Mouse (Mus musculus) hindbrain, embryonic 12.5 days (tissue): ENCODE results near the gene Olfr90. TPM values are rescaled to one million over a fixed set of nuclear protein-coding genes. Genes with fewer than 3 reads are reported as not detected.

Experiments used
- ATAC-seq: fragments of 200-750 bp; cut with Nextera tagmentation; 2 replicates; pipeline ENCODE4 v1.8.0; 2017; ENCODE audit warnings: moderate TSS enrichment; ENCODE audit not compliant: low FRiP score
- H3K27ac ChIP-seq: fragments of 300-500 bp; sonication (generic); 2 replicates; pipeline ENCODE4 v1.5.1; 2016; ENCODE audit warnings: mild to moderate bottlenecking
- H3K27me3 ChIP-seq: fragments of 300-500 bp; sonication (generic); 2 replicates; pipeline ENCODE4 v1.6.1; 2016; ENCODE audit warnings: mild to moderate bottlenecking
- H3K36me3 ChIP-seq: fragments of 300-500 bp; sonication (generic); 2 replicates; pipeline ENCODE4 v1.6.1; 2016; ENCODE audit warnings: mild to moderate bottlenecking
- H3K4me1 ChIP-seq: fragments of 300-500 bp; sonication (generic); 2 replicates; pipeline ENCODE4 v1.6.1; 2016
- H3K4me2 ChIP-seq: fragments of 300-500 bp; sonication (generic); replicated peaks from 2 replicates; pipeline ENCODE4 v1.6.1; 2016; ENCODE audit warnings: mild to moderate bottlenecking
- H3K4me3 ChIP-seq: fragments of 300-500 bp; sonication (generic); 2 replicates; pipeline ENCODE4 v1.5.1; 2016; ENCODE audit warnings: mild to moderate bottlenecking
- H3K9ac ChIP-seq: fragments of 300-500 bp; sonication (generic); 2 replicates; pipeline ENCODE4 v1.6.1; 2016; ENCODE audit warnings: mild to moderate bottlenecking, moderate library complexity
- H3K9me3 ChIP-seq: fragments of 300-500 bp; sonication (generic); replicated peaks from 2 replicates; pipeline ENCODE4 v1.6.1; 2016; ENCODE audit warnings: mild to moderate bottlenecking
- whole genome bisulfite sequencing: fragments of 180-500 bp; shearing (Covaris S2); methylation state at CpG from one replicate; pipeline ENCODE4 v1.1.7; 2016; 5-methylcytosine and 5-hydroxymethylcytosine counted together
- polyA plus RNA-seq: library from polyadenylated mRNA; unstranded; fragments of >200 nt; fragmentation: Nextera tagmentation; extraction: Ambion mirVana; gene quantifications from 2 replicates; pipeline ENCODE4 v1.2.1, GENCODE M21; 2016

The Olfr90 gene
- polyA plus RNA-seq, 1 experiment from 2014 or later = 0.18 TPM

DNA sequence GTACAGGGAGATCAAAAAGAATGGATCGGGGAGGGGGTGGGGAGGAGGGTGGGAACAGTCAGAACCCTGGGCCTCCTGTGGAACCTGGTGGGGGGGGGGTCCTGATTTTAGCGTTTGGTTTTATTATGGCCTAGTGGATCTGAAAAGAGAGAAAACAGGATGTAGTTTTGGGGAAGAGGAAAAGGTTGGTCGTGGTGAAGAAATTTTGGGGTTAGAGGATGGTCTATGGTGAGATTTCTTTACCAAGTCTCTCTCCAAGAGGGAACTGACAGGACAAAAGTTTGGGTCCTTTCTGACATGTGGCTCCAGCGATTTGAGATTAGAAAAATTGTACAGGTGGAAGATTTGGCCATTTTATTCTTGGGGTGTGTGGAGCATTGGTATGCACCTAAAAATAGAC is 36.6 kb downstream of the Olfr90 start:
- Histone ChIP-seq H3K9ac (peak overlapping the region; percentile 81; the same call in 1 of the 2 replicates), H3K4me3 (peak overlapping the region; percentile 55; the same call in 1 of the 2 replicates), H3K4me1 (peaks cover 50% of the 10 kb centered on the region), H3K9me3 (no peaks in the 10 kb centered on the region), H3K27ac (no peak overlapping the region), H3K4me2 (peak overlapping the region; percentile 69), H3K36me3 (peaks cover 35% of the 10 kb centered on the region), H3K27me3 (peaks cover 6% of the 10 kb centered on the region)
- ATAC-seq = no peak
- 41% methylated on average over 4 of the region's 4 CpGs for WGBS

DNA sequence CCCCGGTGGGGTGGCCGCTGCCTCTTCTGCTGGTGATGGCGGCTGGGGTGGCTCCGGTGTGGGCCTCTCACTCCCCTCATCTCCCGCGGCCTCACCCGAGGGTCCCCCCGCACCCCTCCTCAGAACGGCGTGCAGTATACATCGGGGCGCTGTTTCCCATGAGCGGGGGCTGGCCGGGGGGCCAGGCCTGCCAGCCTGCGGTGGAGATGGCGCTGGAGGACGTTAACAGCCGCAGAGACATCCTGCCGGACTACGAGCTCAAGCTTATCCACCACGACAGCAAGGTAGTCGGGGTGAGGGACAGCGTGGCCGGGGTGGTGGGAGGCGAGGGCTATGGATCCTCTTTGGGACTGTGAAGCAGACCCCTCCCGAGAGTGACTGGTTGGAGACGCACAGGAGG is 37.4 kb downstream of the Olfr90 start:
- peak overlapping the region; percentile 69 for H3K4me2 ChIP-seq
- H3K4me1 ChIP-seq = peaks cover 49% of the 10 kb centered on the region
- peak overlapping the region; percentile 24 for H3K27ac ChIP-seq
- no peaks in the 10 kb centered on the region for H3K9me3 ChIP-seq
- peaks cover 6% of the 10 kb centered on the region for H3K27me3 ChIP-seq
- ATAC-seq = peak; percentile 47
- H3K4me3 ChIP-seq = peak overlapping the region; percentile 55
- WGBS = 3% methylated on average over 27 of the region's 27 CpGs
- peaks cover 27% of the 10 kb centered on the region for H3K36me3 ChIP-seq
- peak overlapping the region; percentile 81 for H3K9ac ChIP-seq

DNA sequence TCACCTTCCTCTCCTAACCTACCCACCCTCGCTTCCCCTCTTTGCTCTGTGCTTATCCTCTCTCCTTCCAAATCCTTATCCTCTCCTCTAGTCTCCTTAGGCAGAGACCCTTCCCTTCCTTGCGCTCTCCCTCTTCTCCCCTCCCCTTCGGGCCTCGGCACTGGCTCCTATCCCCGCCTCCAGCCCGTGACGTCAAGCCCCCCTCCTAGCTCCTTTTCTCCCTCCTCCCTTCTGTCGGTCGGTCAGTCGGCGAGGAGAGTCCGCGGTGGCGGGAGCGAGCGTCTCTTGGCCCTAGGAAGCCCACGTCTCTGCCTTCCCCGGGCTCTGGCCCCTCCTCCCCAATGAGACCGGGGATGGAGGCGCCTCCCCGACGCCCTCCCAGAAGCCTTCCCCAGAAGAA is 37.9 kb downstream of the Olfr90 start:
- 0% methylated on average over 22 of the region's 22 CpGs for WGBS
- Histone ChIP-seq H3K4me3 (peak overlapping the region; percentile 55), H3K9me3 (no peaks in the 10 kb centered on the region), H3K36me3 (peaks cover 22% of the 10 kb centered on the region), H3K4me1 (peaks cover 49% of the 10 kb centered on the region), H3K27me3 (peaks cover 6% of the 10 kb centered on the region), H3K9ac (peak overlapping the region; percentile 81), H3K27ac (peak overlapping the region; percentile 58), H3K4me2 (peak overlapping the region; percentile 69)
- peak; percentile 69 for ATAC-seq

GRCm38 (mm10) chr17:37049570-37050310 is 38.6 kb downstream of the Olfr90 start:
- H3K36me3 ChIP-seq = peaks cover 15% of the 10 kb centered on the region
- peak overlapping the region; percentile 69 for H3K4me2 ChIP-seq
- peak overlapping the region; percentile 81 for H3K9ac ChIP-seq
- peak overlapping the region; percentile 55 for H3K4me3 ChIP-seq
- H3K27ac ChIP-seq = peak overlapping the region; percentile 58
- no peaks in the 10 kb centered on the region for H3K9me3 ChIP-seq
- peaks cover 6% of the 10 kb centered on the region for H3K27me3 ChIP-seq
- WGBS = 2% methylated on average over 39 of the region's 39 CpGs
- peak; percentile 10 for ATAC-seq
- peaks cover 49% of the 10 kb centered on the region for H3K4me1 ChIP-seq

DNA sequence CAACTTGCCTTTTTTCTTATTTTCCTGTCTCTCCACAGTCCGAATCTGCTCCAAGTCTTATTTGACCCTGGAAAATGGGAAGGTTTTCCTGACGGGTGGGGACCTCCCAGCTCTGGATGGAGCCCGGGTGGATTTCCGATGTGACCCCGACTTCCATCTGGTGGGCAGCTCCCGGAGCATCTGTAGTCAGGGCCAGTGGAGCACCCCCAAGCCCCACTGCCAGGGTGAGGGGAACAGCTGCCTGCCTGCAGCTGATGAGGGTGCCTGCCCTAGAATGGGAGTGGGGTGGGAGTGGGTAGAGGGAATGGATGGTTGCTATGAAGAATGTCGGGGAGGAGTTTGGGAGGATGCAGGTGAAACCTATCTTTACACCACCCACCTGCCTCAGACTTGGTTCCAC is 39.9 kb downstream of the Olfr90 start:
- H3K4me2 ChIP-seq = peak overlapping the region; percentile 69
- peak overlapping the region; percentile 45; the same call in 1 of the 2 replicates for H3K9ac ChIP-seq
- H3K27me3 ChIP-seq = peaks cover 6% of the 10 kb centered on the region
- H3K27ac ChIP-seq = no peak overlapping the region
- H3K4me3 ChIP-seq = peak overlapping the region; percentile 26
- no peak for ATAC-seq
- WGBS = 56% methylated on average over 7 of the region's 7 CpGs
- no peaks in the 10 kb centered on the region for H3K9me3 ChIP-seq
- peaks cover 3% of the 10 kb centered on the region for H3K36me3 ChIP-seq
- peaks cover 49% of the 10 kb centered on the region for H3K4me1 ChIP-seq

- Histone ChIP-seq H3K27me3 (peaks cover 6% of the 10 kb centered on the region), H3K27ac (no peak overlapping the region), H3K4me2 (peak overlapping the region; percentile 69), H3K9ac (peak overlapping the region; percentile 45; the same call in 1 of the 2 replicates), H3K36me3 (no peaks in the 10 kb centered on the region), H3K4me3 (peak overlapping the region; percentile 26), H3K4me1 (peaks cover 45% of the 10 kb centered on the region), H3K9me3 (no peaks in the 10 kb centered on the region)
- WGBS = 19% methylated on average over 3 of the region's 3 CpGs
- ATAC-seq = no peak
Observed at GRCm38 (mm10) chr17:37047981-37048380, 40.3 kb downstream of the Olfr90 start.

DNA sequence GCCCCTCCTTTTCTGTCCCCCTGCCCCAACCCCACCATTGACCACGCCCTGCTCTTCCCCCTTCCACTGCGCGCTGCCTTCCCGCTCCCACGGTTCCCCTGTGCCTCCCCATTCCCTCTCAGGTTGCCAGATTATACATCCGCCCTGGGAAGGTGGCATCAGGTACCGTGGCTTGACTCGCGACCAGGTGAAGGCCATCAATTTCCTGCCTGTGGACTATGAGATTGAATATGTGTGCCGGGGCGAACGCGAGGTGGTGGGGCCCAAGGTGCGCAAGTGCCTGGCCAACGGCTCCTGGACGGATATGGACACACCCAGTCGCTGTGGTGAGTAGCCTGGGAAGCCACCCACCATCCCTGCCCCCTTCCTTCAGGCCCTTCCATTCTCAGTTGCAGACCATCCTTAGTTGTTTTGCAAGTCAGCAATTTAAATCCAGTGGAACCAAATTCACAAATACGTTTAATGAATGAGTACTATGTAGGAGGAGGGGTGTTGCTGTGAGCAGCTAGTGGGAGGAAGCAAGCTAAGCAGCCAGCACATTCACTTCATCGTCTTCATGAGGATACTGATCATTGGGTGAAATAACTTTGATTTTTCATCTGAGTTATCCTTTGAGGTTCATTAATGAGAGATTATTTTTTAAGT is 40.8 kb downstream of the Olfr90 start:
- Histone ChIP-seq H3K4me3 (peak overlapping the region; percentile 90), H3K4me1 (peaks cover 41% of the 10 kb centered on the region), H3K27ac (0 out of 2 replicates have a peak overlapping the region, but pooled peaks have one; percentile 36), H3K36me3 (no peaks in the 10 kb centered on the region), H3K9ac (peak overlapping the region; percentile 98), H3K4me2 (peak overlapping the region; percentile 69), H3K9me3 (no peaks in the 10 kb centered on the region), H3K27me3 (peaks cover 6% of the 10 kb centered on the region)
- no peak for ATAC-seq
- 14% methylated on average over 19 of the region's 19 CpGs for WGBS

- H3K27me3 ChIP-seq = peaks cover 6% of the 10 kb centered on the region
- peaks cover 33% of the 10 kb centered on the region for H3K4me1 ChIP-seq
- H3K9ac ChIP-seq = peak overlapping the region; percentile 98
- H3K4me2 ChIP-seq = peak overlapping the region; percentile 69
- WGBS = 1% methylated on average over 31 of the region's 58 CpGs
- peak overlapping the region; percentile 96 for H3K27ac ChIP-seq
- peak; percentile 60 for ATAC-seq
- H3K36me3 ChIP-seq = no peaks in the 10 kb centered on the region
- peak overlapping the region; percentile 90 for H3K4me3 ChIP-seq
- H3K9me3 ChIP-seq = no peaks in the 10 kb centered on the region
Observed at GRCm38 (mm10) chr17:37046312-37047112, 41.8 kb downstream of the Olfr90 start.

DNA sequence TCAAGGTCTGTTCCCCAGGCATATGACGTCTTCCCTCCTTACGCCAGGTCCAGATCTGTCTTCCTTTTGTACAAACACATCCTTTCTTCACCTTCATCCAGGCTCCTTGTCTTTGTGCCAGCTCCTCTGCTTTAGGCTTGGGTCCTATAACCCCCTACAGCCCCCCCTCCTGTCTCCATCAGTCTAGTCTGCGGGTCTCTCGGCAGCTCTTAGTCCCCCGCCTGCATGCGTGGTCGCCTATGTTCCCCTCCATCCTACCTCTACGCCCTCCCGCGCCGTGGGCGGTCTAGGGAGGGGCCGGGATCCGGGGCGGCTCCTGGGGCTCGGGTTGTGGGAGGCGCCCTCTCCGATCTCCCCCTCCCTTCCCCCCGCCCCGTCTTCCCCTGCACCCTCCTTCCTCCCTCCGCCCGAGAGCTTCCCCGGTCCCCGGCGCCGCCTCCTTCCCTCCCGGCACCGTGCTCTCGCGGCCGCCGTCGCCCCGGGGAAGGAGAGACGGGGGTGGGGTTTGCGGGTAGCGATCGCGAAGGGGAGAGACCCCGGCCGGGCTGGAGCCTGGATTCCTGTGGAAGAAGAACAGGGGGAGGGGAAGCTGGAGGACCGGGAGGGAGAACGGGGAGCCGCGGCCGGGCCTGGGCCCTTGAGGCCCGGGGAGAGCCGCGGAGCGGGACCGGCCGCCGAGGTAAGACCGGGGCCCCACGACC is 42.5 kb downstream of the Olfr90 start, which contains the start of gene Gabbr1:
TSS of gene Gabbr1 (plus strand) at position 356 of the 701 bp plus-strand sequence.
- Histone ChIP-seq H3K36me3 (no peaks in the 10 kb centered on the region), H3K9me3 (no peaks in the 10 kb centered on the region), H3K27me3 (peaks cover 6% of the 10 kb centered on the region), H3K27ac (peak within 1 kb of the TSS; percentile 96), H3K4me2 (peak within 1 kb of the TSS; percentile 69), H3K4me1 (peaks cover 28% of the 10 kb centered on the region), H3K9ac (peak within 1 kb of the TSS; percentile 98), H3K4me3 (peak within 1 kb of the TSS; percentile 90)
- 1% methylated on average over 43 of the region's 55 CpGs for WGBS
- ATAC-seq = peak; percentile 82

DNA sequence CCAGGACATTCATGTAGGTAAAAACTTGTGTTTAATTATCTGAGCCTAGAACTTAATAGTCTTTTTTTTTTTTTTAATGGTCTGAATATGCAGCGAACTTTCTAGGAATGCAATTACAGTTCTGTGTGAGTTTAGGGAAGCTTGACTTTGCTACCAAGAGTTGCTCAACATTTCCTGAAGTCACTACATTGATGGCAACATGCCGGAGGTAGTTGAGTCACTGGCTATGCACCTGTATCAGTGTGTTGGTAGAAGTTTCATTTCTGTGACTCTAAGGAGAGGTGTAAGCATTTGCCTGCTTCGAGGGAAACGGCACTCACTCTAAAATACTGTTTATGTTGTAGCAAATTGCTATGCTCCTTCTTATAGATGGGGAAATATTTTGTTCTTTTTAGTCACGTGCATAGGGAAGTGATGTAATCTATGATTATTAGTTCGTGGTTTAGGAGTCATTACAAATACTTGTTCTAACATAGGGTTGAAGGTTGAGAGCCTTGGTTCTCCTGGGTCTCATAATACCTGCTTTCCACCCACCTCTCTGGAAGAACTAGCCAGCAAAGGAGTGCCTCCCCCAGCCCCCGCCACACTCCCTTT is 43.6 kb downstream of the Olfr90 start:
- Histone ChIP-seq H3K27ac (peak overlapping the region; percentile 96), H3K4me1 (peaks cover 24% of the 10 kb centered on the region)

More for the DNA sequence above, 43.6 kb downstream of the Olfr90 start:
- H3K27me3 ChIP-seq = peaks cover 6% of the 10 kb centered on the region
- H3K9me3 ChIP-seq = no peaks in the 10 kb centered on the region
- H3K9ac ChIP-seq = peak overlapping the region; percentile 98
- H3K36me3 ChIP-seq = no peaks in the 10 kb centered on the region
- ATAC-seq = no peak
- WGBS = 83% methylated on average over 7 of the region's 7 CpGs
- peak overlapping the region; percentile 69 for H3K4me2 ChIP-seq
- peak overlapping the region; percentile 90 for H3K4me3 ChIP-seq
